Mouse (Mus musculus): Measurements from ENCODE around the gene Tcn2. TPM values are rescaled to one million over a fixed set of nuclear protein-coding genes. Genes with fewer than 3 reads are reported as not detected.

Tcn2 gene
- polyA plus RNA-seq, 1 experiment from 2014 or later, result 31.4 TPM

GRCm38 (mm10) chr11:3922115-3922514 is 9.8 kb downstream of the Tcn2 start:
- Histone ChIP-seq H3K4me3 (ENCODE audit: low read depth, low read length) (no peak overlapping the region), H3K4me2 (ENCODE audit: low read depth) (no peak overlapping the region), H3K9me3 (ENCODE audit: control insufficient read depth, low read length) (no peaks in the 10 kb centered on the region), H3K27me3 (ENCODE audit: control insufficient read depth, insufficient read depth, low read length) (no peaks in the 10 kb centered on the region), H3K27ac (ENCODE audit: low read depth, low read length) (no peak overlapping the region), H3K4me1 (ENCODE audit: control insufficient read depth, insufficient read depth, low read length) (no peaks in the 10 kb centered on the region), H3K9ac (ENCODE audit: low read length) (no peak overlapping the region), H3K36me3 (ENCODE audit: control insufficient read depth, insufficient read depth, low read length) (no peaks in the 10 kb centered on the region)
- DNase-seq (ENCODE audit: low spot score), result no peak
- ATAC-seq (ENCODE audit: insufficient read depth, low FRiP score, low TSS enrichment), result no peak
- 95% methylated on average over 9 of the region's 9 CpGs for WGBS

GRCm38 (mm10) chr11:3921281-3921850 is 10.6 kb downstream of the Tcn2 start:
- ATAC-seq (ENCODE audit: insufficient read depth, low FRiP score, low TSS enrichment) (no peak), DNase-seq (ENCODE audit: low spot score) (peak; percentile 44)
- no peak overlapping the region for H3K9ac ChIP-seq (ENCODE audit: low read length)
- no peaks in the 10 kb centered on the region for H3K9me3 ChIP-seq (ENCODE audit: control insufficient read depth, low read length)
- H3K27me3 ChIP-seq (ENCODE audit: control insufficient read depth, insufficient read depth, low read length), result no peaks in the 10 kb centered on the region
- no peak overlapping the region for H3K4me3 ChIP-seq (ENCODE audit: low read depth, low read length)
- WGBS, result 35% methylated on average over 8 of the region's 8 CpGs
- H3K27ac ChIP-seq (ENCODE audit: low read depth, low read length), result no peak overlapping the region
- H3K36me3 ChIP-seq (ENCODE audit: control insufficient read depth, insufficient read depth, low read length), result no peaks in the 10 kb centered on the region
- H3K4me2 ChIP-seq (ENCODE audit: low read depth), result no peak overlapping the region
- H3K4me1 ChIP-seq (ENCODE audit: control insufficient read depth, insufficient read depth, low read length), result no peaks in the 10 kb centered on the region

GRCm38 (mm10) chr11:3920476-3920875 is 11.5 kb downstream of the Tcn2 start:
- Histone ChIP-seq H3K9me3 (ENCODE audit: control insufficient read depth, low read length) (no peaks in the 10 kb centered on the region), H3K4me3 (ENCODE audit: low read depth, low read length) (no peak overlapping the region), H3K36me3 (ENCODE audit: control insufficient read depth, insufficient read depth, low read length) (no peaks in the 10 kb centered on the region), H3K27ac (ENCODE audit: low read depth, low read length) (no peak overlapping the region), H3K27me3 (ENCODE audit: control insufficient read depth, insufficient read depth, low read length) (no peaks in the 10 kb centered on the region), H3K4me2 (ENCODE audit: low read depth) (no peak overlapping the region), H3K9ac (ENCODE audit: low read length) (no peak overlapping the region), H3K4me1 (ENCODE audit: control insufficient read depth, insufficient read depth, low read length) (no peaks in the 10 kb centered on the region)
- no peak for ATAC-seq (ENCODE audit: insufficient read depth, low FRiP score, low TSS enrichment)
- 88% methylated on average over 7 of the region's 7 CpGs for WGBS
- no peak for DNase-seq (ENCODE audit: low spot score)

GRCm38 (mm10) chr11:3918738-3919137 is 13.2 kb downstream of the Tcn2 start:
- no peak overlapping the region for H3K4me3 ChIP-seq (ENCODE audit: low read depth, low read length)
- H3K36me3 ChIP-seq (ENCODE audit: control insufficient read depth, insufficient read depth, low read length), result no peaks in the 10 kb centered on the region
- WGBS, result 59% methylated on average over 1 of the region's 1 CpGs
- H3K27ac ChIP-seq (ENCODE audit: low read depth, low read length), result no peak overlapping the region
- no peaks in the 10 kb centered on the region for H3K9me3 ChIP-seq (ENCODE audit: control insufficient read depth, low read length)
- no peak overlapping the region for H3K4me2 ChIP-seq (ENCODE audit: low read depth)
- H3K27me3 ChIP-seq (ENCODE audit: control insufficient read depth, insufficient read depth, low read length), result no peaks in the 10 kb centered on the region
- no peak overlapping the region for H3K9ac ChIP-seq (ENCODE audit: low read length)
- no peak for ATAC-seq (ENCODE audit: insufficient read depth, low FRiP score, low TSS enrichment)
- H3K4me1 ChIP-seq (ENCODE audit: control insufficient read depth, insufficient read depth, low read length), result no peaks in the 10 kb centered on the region
- no peak for DNase-seq (ENCODE audit: low spot score)

GRCm38 (mm10) chr11:3914109-3914840 is 17.7 kb downstream of the Tcn2 start, which contains the start of gene Slc35e4:
Slc35e4 (minus strand) TSS chr11:3914664.
- Histone ChIP-seq H3K4me2 (ENCODE audit: low read depth) (peak within 1 kb of the TSS; percentile 66), H3K36me3 (ENCODE audit: control insufficient read depth, insufficient read depth, low read length) (no peaks in the 10 kb centered on the region), H3K4me3 (ENCODE audit: low read depth, low read length) (peak within 1 kb of the TSS; percentile 48), H3K27ac (ENCODE audit: low read depth, low read length) (peak within 1 kb of the TSS; percentile 47; the same call in 1 of the 2 replicates), H3K27me3 (ENCODE audit: control insufficient read depth, insufficient read depth, low read length) (0 out of 2 replicates have a peak, but pooled peaks cover 5% of the 10 kb centered on the region), H3K9ac (ENCODE audit: low read length) (peak within 1 kb of the TSS; percentile 42), H3K4me1 (ENCODE audit: control insufficient read depth, insufficient read depth, low read length) (peaks cover 12% of the 10 kb centered on the region), H3K9me3 (ENCODE audit: control insufficient read depth, low read length) (no peaks in the 10 kb centered on the region)
- peak; percentile 48 for ATAC-seq (ENCODE audit: insufficient read depth, low FRiP score, low TSS enrichment)
- 0% methylated on average over 27 of the region's 28 CpGs for WGBS
- DNase-seq (ENCODE audit: low spot score), result peak; percentile 85

GRCm38 (mm10) chr11:3913316-3914108 is 18.4 kb downstream of the Tcn2 start:
- DNase-seq (ENCODE audit: low spot score) (peak; percentile 89), ATAC-seq (ENCODE audit: insufficient read depth, low FRiP score, low TSS enrichment) (peak; percentile 87)
- under 1% methylated on average over 61 of the region's 65 CpGs for WGBS
- Histone ChIP-seq H3K27me3 (ENCODE audit: control insufficient read depth, insufficient read depth, low read length) (0 out of 2 replicates have a peak, but pooled peaks cover 5% of the 10 kb centered on the region), H3K36me3 (ENCODE audit: control insufficient read depth, insufficient read depth, low read length) (no peaks in the 10 kb centered on the region), H3K4me3 (ENCODE audit: low read depth, low read length) (peak overlapping the region; percentile 48), H3K27ac (ENCODE audit: low read depth, low read length) (peak overlapping the region; percentile 47; the same call in 1 of the 2 replicates), H3K9me3 (ENCODE audit: control insufficient read depth, low read length) (no peaks in the 10 kb centered on the region), H3K4me1 (ENCODE audit: control insufficient read depth, insufficient read depth, low read length) (peaks cover 12% of the 10 kb centered on the region), H3K9ac (ENCODE audit: low read length) (peak overlapping the region; percentile 42), H3K4me2 (ENCODE audit: low read depth) (peak overlapping the region; percentile 66)

GRCm38 (mm10) chr11:3912875-3913271 is 19.1 kb downstream of the Tcn2 start:
- 0 out of 2 replicates have a peak, but pooled peaks have one; percentile 2 for ATAC-seq (ENCODE audit: insufficient read depth, low FRiP score, low TSS enrichment)

GRCm38 (mm10) chr11:3912100-3912874 is 19.7 kb downstream of the Tcn2 start:
- H3K9ac ChIP-seq (ENCODE audit: low read length), result peak overlapping the region; percentile 42; the same call in 1 of the 2 replicates
- H3K27me3 ChIP-seq (ENCODE audit: control insufficient read depth, insufficient read depth, low read length), result 0 out of 2 replicates have a peak, but pooled peaks cover 5% of the 10 kb centered on the region
- DNase-seq (ENCODE audit: low spot score), result peak; percentile 23
- no peaks in the 10 kb centered on the region for H3K36me3 ChIP-seq (ENCODE audit: control insufficient read depth, insufficient read depth, low read length)
- no peak overlapping the region for H3K27ac ChIP-seq (ENCODE audit: low read depth, low read length)
- peaks cover 15% of the 10 kb centered on the region for H3K4me1 ChIP-seq (ENCODE audit: control insufficient read depth, insufficient read depth, low read length)
- H3K9me3 ChIP-seq (ENCODE audit: control insufficient read depth, low read length), result no peaks in the 10 kb centered on the region
- ATAC-seq (ENCODE audit: insufficient read depth, low FRiP score, low TSS enrichment), result 0 out of 2 replicates have a peak, but pooled peaks have one; percentile 22
- WGBS, result 19% methylated on average over 19 of the region's 19 CpGs
- peak overlapping the region; percentile 66 for H3K4me2 ChIP-seq (ENCODE audit: low read depth)
- peak overlapping the region; percentile 48 for H3K4me3 ChIP-seq (ENCODE audit: low read depth, low read length)

More at GRCm38 (mm10) chr11:3912875-3913271, 19.1 kb downstream of the Tcn2 start:
- peak; percentile 24 for DNase-seq (ENCODE audit: low spot score)
- H3K9ac ChIP-seq (ENCODE audit: low read length), result peak overlapping the region; percentile 42
- peak overlapping the region; percentile 66 for H3K4me2 ChIP-seq (ENCODE audit: low read depth)
- H3K27ac ChIP-seq (ENCODE audit: low read depth, low read length), result no peak overlapping the region
- 3% methylated on average over 16 of the region's 16 CpGs for WGBS
- H3K4me3 ChIP-seq (ENCODE audit: low read depth, low read length), result peak overlapping the region; percentile 48
- peaks cover 15% of the 10 kb centered on the region for H3K4me1 ChIP-seq (ENCODE audit: control insufficient read depth, insufficient read depth, low read length)
- 0 out of 2 replicates have a peak, but pooled peaks cover 5% of the 10 kb centered on the region for H3K27me3 ChIP-seq (ENCODE audit: control insufficient read depth, insufficient read depth, low read length)
- H3K36me3 ChIP-seq (ENCODE audit: control insufficient read depth, insufficient read depth, low read length), result no peaks in the 10 kb centered on the region
- no peaks in the 10 kb centered on the region for H3K9me3 ChIP-seq (ENCODE audit: control insufficient read depth, low read length)
